Mouse (Mus musculus) liver, postnatal 0 days (tissue): ENCODE results near the gene Fam131a. TPM values are rescaled to one million over a fixed set of nuclear protein-coding genes. Genes with fewer than 3 reads are reported as not detected.

Experiments
- ATAC-seq: fragments of 200-750 bp; cut with Nextera tagmentation; 2 replicates; pipeline ENCODE4 v1.8.0; 2017; ENCODE audit warnings: mild to moderate bottlenecking, moderate library complexity
- DNase-seq: peaks from one replicate; pipeline ENCODE4 v3.0.0-alpha.2; 2016
- H3K27ac ChIP-seq: fragments of 300-500 bp; sonication (generic); 2 replicates; pipeline ENCODE4 v1.5.1; 2014; ENCODE audit warnings: antibody characterized with exemption, moderate library complexity, mild to moderate bottlenecking, low read depth
- H3K27me3 ChIP-seq: fragments of 300-500 bp; sonication (generic); 2 replicates; pipeline ENCODE4 v1.6.1; 2014; ENCODE audit warnings: low read length, control low read depth, mixed read lengths; ENCODE audit not compliant: insufficient read depth
- H3K36me3 ChIP-seq: fragments of 300-500 bp; sonication (generic); replicated peaks from 2 replicates; pipeline ENCODE4 v1.6.1; 2014; ENCODE audit warnings: mild to moderate bottlenecking, control low read depth, low read length, moderate library complexity, mixed read lengths; ENCODE audit not compliant: insufficient read depth
- H3K4me1 ChIP-seq: fragments of 300-500 bp; sonication (generic); 2 replicates; pipeline ENCODE4 v1.6.1; 2014; ENCODE audit warnings: antibody characterized with exemption, mild to moderate bottlenecking, control low read depth; ENCODE audit not compliant: insufficient read depth
- H3K4me2 ChIP-seq: fragments of 300-500 bp; sonication (generic); 2 replicates; pipeline ENCODE4 v1.6.1; 2014; ENCODE audit warnings: low read depth, mild to moderate bottlenecking, low read length, moderate library complexity, mixed read lengths
- H3K4me3 ChIP-seq: fragments of 300-500 bp; sonication (generic); 2 replicates; pipeline ENCODE4 v1.5.1; 2014; ENCODE audit warnings: low read depth, low read length
- H3K9ac ChIP-seq: fragments of 300-500 bp; sonication (generic); replicated peaks from 2 replicates; pipeline ENCODE4 v1.6.1; 2014; ENCODE audit warnings: mild to moderate bottlenecking, moderate library complexity
- H3K9me3 ChIP-seq: fragments of 300-500 bp; sonication (generic); 2 replicates; pipeline ENCODE4 v1.6.1; 2016; ENCODE audit warnings: mild to moderate bottlenecking, control low read depth, low read length, mixed read lengths
- CTCF ChIP-seq: sonication (generic); IDR thresholded peaks from 2 replicates; pipeline ENCODE4 v1.5.1; 2016; ENCODE audit warnings: antibody characterized with exemption, low read depth
- EP300 ChIP-seq: IDR thresholded peaks from 2 replicates; pipeline ENCODE4 v1.6.1; 2016; ENCODE audit warnings: antibody characterized with exemption, low read depth, mild to moderate bottlenecking
- WGBS: fragments of 180-500 bp; shearing (Covaris S2); extraction: QIAGEN DNeasy Blood & Tissue Kit; methylation state at CpG from one replicate; pipeline ENCODE4 v1.1.7; 2014; ENCODE audit not compliant: insufficient replicate concordance; 5-methylcytosine and 5-hydroxymethylcytosine counted together
- polyA plus RNA-seq: library from polyadenylated mRNA; unstranded; fragments of >200 nt; fragmentation: Nextera tagmentation; extraction: Ambion mirVana; gene quantifications from 2 replicates; pipeline ENCODE4 v1.2.1, GENCODE M21; 2015

Gene Fam131a
- polyA plus RNA-seq, 1 experiment from 2014 or later, result 0.88 TPM

GRCm38 (mm10) chr16:20708220-20708938 lies 15.3 kb downstream of the Fam131a start:
- 92% methylated on average over 21 of the region's 21 CpGs for WGBS
- no peak overlapping the region for H3K27ac ChIP-seq
- peaks cover 25% of the 10 kb centered on the region; the same call in 1 of the 2 replicates for H3K36me3 ChIP-seq
- ATAC-seq, result no peak
- no peak for DNase-seq
- no peak overlapping the region for H3K9ac ChIP-seq
- H3K27me3 ChIP-seq, result no peaks in the 10 kb centered on the region
- no peak overlapping the region for H3K4me2 ChIP-seq
- H3K4me3 ChIP-seq, result no peak overlapping the region
- H3K9me3 ChIP-seq, result no peaks in the 10 kb centered on the region
- H3K4me1 ChIP-seq, result peaks cover 26% of the 10 kb centered on the region
- TF ChIP-seq CTCF (no peak), EP300 (no peak)

- no peaks in the 10 kb centered on the region for H3K27me3 ChIP-seq
- peak; percentile 46 for DNase-seq
Measured at GRCm38 (mm10) chr16:20708939-20709734, 16.1 kb downstream of the Fam131a start.

GRCm38 (mm10) chr16:20710370-20710769 lies 17.3 kb downstream of the Fam131a start:
- H3K27ac ChIP-seq, result no peak overlapping the region
- peaks cover 22% of the 10 kb centered on the region; the same call in 1 of the 2 replicates for H3K36me3 ChIP-seq
- no peak for DNase-seq
- TF ChIP-seq CTCF, result no peak
- TF ChIP-seq EP300, result no peak
- H3K9ac ChIP-seq, result no peak overlapping the region
- H3K9me3 ChIP-seq, result no peaks in the 10 kb centered on the region
- no peak overlapping the region for H3K4me3 ChIP-seq
- H3K27me3 ChIP-seq, result 0 out of 2 replicates have a peak, but pooled peaks cover 3% of the 10 kb centered on the region
- 92% methylated on average over 11 of the region's 11 CpGs for WGBS
- no peak overlapping the region for H3K4me2 ChIP-seq
- peaks cover 33% of the 10 kb centered on the region for H3K4me1 ChIP-seq
- no peak for ATAC-seq

More at GRCm38 (mm10) chr16:20708939-20709734, 16.1 kb downstream of the Fam131a start:
- WGBS, result 82% methylated on average over 19 of the region's 19 CpGs
- no peak for TF ChIP-seq EP300
- TF ChIP-seq CTCF, result peak; percentile 67
- H3K4me3 ChIP-seq, result no peak overlapping the region
- no peak overlapping the region for H3K4me2 ChIP-seq
- H3K9ac ChIP-seq, result no peak overlapping the region
- peaks cover 26% of the 10 kb centered on the region for H3K4me1 ChIP-seq
- H3K27ac ChIP-seq, result no peak overlapping the region
- peaks cover 23% of the 10 kb centered on the region; the same call in 1 of the 2 replicates for H3K36me3 ChIP-seq
- no peaks in the 10 kb centered on the region for H3K9me3 ChIP-seq
- ATAC-seq, result no peak

- WGBS, result 68% methylated on average over 4 of the region's 4 CpGs
- H3K27ac ChIP-seq, result no peak overlapping the region
Measured at GRCm38 (mm10) chr16:20710810-20711209, 17.8 kb downstream of the Fam131a start.

GRCm38 (mm10) chr16:20712190-20712589 lies 19.1 kb downstream of the Fam131a start:
- Histone ChIP-seq H3K36me3 (peaks cover 16% of the 10 kb centered on the region; the same call in 1 of the 2 replicates), H3K9ac (no peak overlapping the region), H3K9me3 (no peaks in the 10 kb centered on the region), H3K4me1 (peaks cover 34% of the 10 kb centered on the region), H3K4me3 (no peak overlapping the region), H3K27me3 (0 out of 2 replicates have a peak, but pooled peaks cover 3% of the 10 kb centered on the region), H3K27ac (no peak overlapping the region), H3K4me2 (peak overlapping the region; percentile 100; the same call in 1 of the 2 replicates)
- TF ChIP-seq EP300 (no peak), CTCF (no peak)
- no peak for DNase-seq
- 80% methylated on average over 9 of the region's 9 CpGs for WGBS
- no peak for ATAC-seq

More at GRCm38 (mm10) chr16:20710810-20711209, 17.8 kb downstream of the Fam131a start:
- no peak for DNase-seq
- Histone ChIP-seq H3K4me2 (no peak overlapping the region), H3K27me3 (0 out of 2 replicates have a peak, but pooled peaks cover 3% of the 10 kb centered on the region), H3K9me3 (no peaks in the 10 kb centered on the region), H3K4me3 (no peak overlapping the region), H3K9ac (no peak overlapping the region), H3K36me3 (peaks cover 19% of the 10 kb centered on the region; the same call in 1 of the 2 replicates), H3K4me1 (peaks cover 36% of the 10 kb centered on the region)
- TF ChIP-seq CTCF, result peak; percentile 51
- no peak for TF ChIP-seq EP300
- no peak for ATAC-seq

GRCm38 (mm10) chr16:20712889-20713288 lies 19.8 kb downstream of the Fam131a start:
- Histone ChIP-seq H3K36me3 (peaks cover 10% of the 10 kb centered on the region; the same call in 1 of the 2 replicates), H3K4me3 (peak overlapping the region; percentile 78), H3K27ac (peak overlapping the region; percentile 52; the same call in 1 of the 2 replicates), H3K4me2 (peak overlapping the region; percentile 100), H3K9ac (peak overlapping the region; percentile 46), H3K9me3 (no peaks in the 10 kb centered on the region), H3K4me1 (peaks cover 28% of the 10 kb centered on the region), H3K27me3 (0 out of 2 replicates have a peak, but pooled peaks cover 3% of the 10 kb centered on the region)
- WGBS, result 68% methylated on average over 7 of the region's 7 CpGs
- DNase-seq (no peak), ATAC-seq (no peak)
- TF ChIP-seq CTCF, result no peak
- TF ChIP-seq EP300, result peak; percentile 37; the same call in 1 of the 2 replicates
